Mouse (Mus musculus): ENCODE data around the gene Cd19. TPM values are rescaled to one million over a fixed set of nuclear protein-coding genes. Genes with fewer than 3 reads are reported as not detected.

Gene Cd19
- polyA plus RNA-seq, 2 experiments: 0.18 to 0.19 TPM

DNA sequence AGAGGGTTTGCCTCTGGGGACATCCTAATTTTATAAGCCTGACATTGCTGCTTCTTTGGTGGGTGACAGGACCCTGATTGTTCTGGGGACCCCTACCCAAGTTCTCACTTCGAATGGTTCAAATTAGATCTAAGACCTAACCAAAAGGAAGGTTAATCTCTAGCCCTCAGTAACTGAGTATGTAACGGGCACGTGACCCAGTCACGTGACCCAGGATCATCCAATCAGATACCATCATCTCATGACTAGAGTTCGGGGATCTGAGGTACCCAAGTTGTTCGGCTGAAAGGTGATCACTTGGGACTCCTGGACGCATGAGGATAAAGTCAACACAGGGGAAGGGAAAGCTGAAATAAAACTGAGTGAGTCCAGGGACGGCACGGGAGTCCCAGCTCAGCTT, 41.7 kb downstream of the Cd19 start:
- 87% methylated on average over 9 of the region's 9 CpGs for WGBS
- Histone ChIP-seq H3K4me3 (replicated peaks; ENCODE audit: low read length) (no peak overlapping the region), H3K9me3 (ENCODE audit: control insufficient read depth, low read length) (no peaks in the 10 kb centered on the region), H3K27ac (replicated peaks; ENCODE audit: low read depth, low read length) (no peak overlapping the region), H3K36me3 (ENCODE audit: control insufficient read depth, insufficient read depth, low read length) (peaks cover 50% of the 10 kb centered on the region), H3K9ac (ENCODE audit: low read depth, low read length, severe bottlenecking) (no peak overlapping the region), H3K4me1 (ENCODE audit: control insufficient read depth, insufficient read depth, low read length) (peaks cover 7% of the 10 kb centered on the region), H3K27me3 (ENCODE audit: control insufficient read depth, insufficient read depth, low read length) (no peaks in the 10 kb centered on the region), H3K4me2 (replicated peaks; ENCODE audit: low read depth, low read length, severe bottlenecking) (no peak overlapping the region)
- TF ChIP-seq POLR2A (IDR thresholded peaks at IDR 0.05; ENCODE audit: borderline replicate concordance, extremely low read depth, insufficient read depth, insufficient read length): no peak
- ATAC-seq (ENCODE audit: low FRiP score, low read depth) (no peak), DNase-seq (ENCODE audit: low spot score) (no peak)

DNA sequence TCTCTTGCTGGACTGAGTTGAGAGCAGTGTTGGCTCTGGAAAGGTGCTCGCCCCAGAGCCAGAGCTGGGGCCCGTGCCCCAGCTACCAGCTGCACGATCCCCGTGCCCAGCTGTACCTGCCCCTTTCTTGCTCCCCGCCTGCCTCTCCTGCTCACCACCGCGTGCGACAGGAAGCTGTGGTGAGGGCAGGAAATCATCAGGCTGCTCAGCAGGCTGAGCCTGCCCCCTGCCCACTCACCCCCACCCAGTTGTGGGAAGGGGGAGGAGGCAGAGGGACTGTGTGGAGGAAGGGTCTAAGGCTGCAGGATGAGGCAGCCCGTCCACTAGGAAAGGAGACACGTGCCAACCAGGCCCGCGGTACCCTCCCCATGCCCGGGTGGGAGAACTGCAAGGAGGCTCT, 45.3 kb downstream of the Cd19 start, which contains the start of gene Lat:
TSS of gene Lat (minus strand) at position 178 of the 400 bp plus-strand sequence.
- TF ChIP-seq POLR2A (IDR thresholded peaks at IDR 0.05; ENCODE audit: borderline replicate concordance, extremely low read depth, insufficient read depth, insufficient read length): no peak
- Histone ChIP-seq H3K4me3 (replicated peaks; ENCODE audit: low read length) (no peak within 1 kb of the TSS), H3K27ac (replicated peaks; ENCODE audit: low read depth, low read length) (no peak within 1 kb of the TSS), H3K4me2 (replicated peaks; ENCODE audit: low read depth, low read length, severe bottlenecking) (no peak within 1 kb of the TSS), H3K36me3 (ENCODE audit: control insufficient read depth, insufficient read depth, low read length) (peaks cover 47% of the 10 kb centered on the region), H3K9me3 (ENCODE audit: control insufficient read depth, low read length) (no peaks in the 10 kb centered on the region), H3K27me3 (ENCODE audit: control insufficient read depth, insufficient read depth, low read length) (no peaks in the 10 kb centered on the region), H3K9ac (ENCODE audit: low read depth, low read length, severe bottlenecking) (no peak within 1 kb of the TSS), H3K4me1 (ENCODE audit: control insufficient read depth, insufficient read depth, low read length) (no peaks in the 10 kb centered on the region)
- no peak for DNase-seq (ENCODE audit: low spot score)
- 63% methylated on average over 11 of the region's 13 CpGs for WGBS
- ATAC-seq (ENCODE audit: low FRiP score, low read depth): no peak

DNA sequence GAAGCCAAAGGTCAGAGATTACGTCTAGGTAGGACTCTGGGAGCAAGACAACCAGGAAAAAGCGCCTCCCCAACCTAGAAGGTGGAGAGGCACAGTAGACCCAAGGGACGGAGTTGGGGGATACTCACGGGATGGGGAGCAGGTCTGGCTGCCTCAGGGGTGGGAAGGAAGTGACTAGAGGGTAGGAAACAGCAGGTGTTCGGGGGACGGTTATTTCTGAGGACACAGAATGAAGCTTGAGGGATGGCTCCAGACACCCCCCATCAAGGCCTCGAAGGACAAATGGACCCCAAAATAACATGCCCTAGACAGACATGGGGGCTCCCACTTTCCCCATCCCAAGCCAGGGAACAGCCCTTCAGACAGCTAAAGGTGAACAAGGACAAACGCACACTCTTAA, 46.3 kb downstream of the Cd19 start:
- Histone ChIP-seq H3K9me3 (ENCODE audit: control insufficient read depth, low read length) (no peaks in the 10 kb centered on the region), H3K27ac (replicated peaks; ENCODE audit: low read depth, low read length) (no peak overlapping the region), H3K36me3 (ENCODE audit: control insufficient read depth, insufficient read depth, low read length) (peaks cover 42% of the 10 kb centered on the region), H3K4me3 (replicated peaks; ENCODE audit: low read length) (no peak overlapping the region), H3K27me3 (ENCODE audit: control insufficient read depth, insufficient read depth, low read length) (no peaks in the 10 kb centered on the region), H3K9ac (ENCODE audit: low read depth, low read length, severe bottlenecking) (no peak overlapping the region), H3K4me2 (replicated peaks; ENCODE audit: low read depth, low read length, severe bottlenecking) (no peak overlapping the region), H3K4me1 (ENCODE audit: control insufficient read depth, insufficient read depth, low read length) (no peaks in the 10 kb centered on the region)
- 87% methylated on average over 8 of the region's 8 CpGs for WGBS
- no peak for TF ChIP-seq POLR2A (IDR thresholded peaks at IDR 0.05; ENCODE audit: borderline replicate concordance, extremely low read depth, insufficient read depth, insufficient read length)
- DNase-seq (ENCODE audit: low spot score) (no peak), ATAC-seq (ENCODE audit: low FRiP score, low read depth) (no peak)

DNA sequence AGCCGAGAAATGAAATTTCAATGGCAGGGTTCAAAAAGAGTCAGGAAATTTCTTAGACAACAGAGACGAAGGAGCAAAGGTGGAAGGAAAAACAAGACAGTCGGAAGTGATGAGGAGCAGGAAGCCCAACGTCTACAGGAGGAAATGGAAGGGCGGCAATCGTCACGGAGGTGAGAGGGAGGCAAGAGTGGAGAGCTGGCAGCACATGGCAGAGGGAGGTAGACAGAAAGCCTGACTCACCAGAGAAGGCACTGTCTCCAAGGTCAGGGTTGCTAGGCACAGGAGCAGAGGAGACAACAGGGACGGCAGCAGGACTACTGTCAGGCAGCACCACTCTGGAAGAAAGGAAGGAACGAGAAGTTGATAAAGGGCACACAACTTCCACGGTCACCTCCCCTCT, 47.1 kb downstream of the Cd19 start:
- DNase-seq (ENCODE audit: low spot score) (no peak), ATAC-seq (ENCODE audit: low FRiP score, low read depth) (no peak)
- Histone ChIP-seq H3K9me3 (ENCODE audit: control insufficient read depth, low read length) (no peaks in the 10 kb centered on the region), H3K9ac (ENCODE audit: low read depth, low read length, severe bottlenecking) (no peak overlapping the region), H3K4me2 (replicated peaks; ENCODE audit: low read depth, low read length, severe bottlenecking) (no peak overlapping the region), H3K4me3 (replicated peaks; ENCODE audit: low read length) (no peak overlapping the region), H3K27ac (replicated peaks; ENCODE audit: low read depth, low read length) (no peak overlapping the region), H3K4me1 (ENCODE audit: control insufficient read depth, insufficient read depth, low read length) (no peaks in the 10 kb centered on the region), H3K36me3 (ENCODE audit: control insufficient read depth, insufficient read depth, low read length) (peaks cover 35% of the 10 kb centered on the region), H3K27me3 (ENCODE audit: control insufficient read depth, insufficient read depth, low read length) (no peaks in the 10 kb centered on the region)
- no peak for TF ChIP-seq POLR2A (IDR thresholded peaks at IDR 0.05; ENCODE audit: borderline replicate concordance, extremely low read depth, insufficient read depth, insufficient read length)
- WGBS: 84% methylated on average over 10 of the region's 10 CpGs

DNA sequence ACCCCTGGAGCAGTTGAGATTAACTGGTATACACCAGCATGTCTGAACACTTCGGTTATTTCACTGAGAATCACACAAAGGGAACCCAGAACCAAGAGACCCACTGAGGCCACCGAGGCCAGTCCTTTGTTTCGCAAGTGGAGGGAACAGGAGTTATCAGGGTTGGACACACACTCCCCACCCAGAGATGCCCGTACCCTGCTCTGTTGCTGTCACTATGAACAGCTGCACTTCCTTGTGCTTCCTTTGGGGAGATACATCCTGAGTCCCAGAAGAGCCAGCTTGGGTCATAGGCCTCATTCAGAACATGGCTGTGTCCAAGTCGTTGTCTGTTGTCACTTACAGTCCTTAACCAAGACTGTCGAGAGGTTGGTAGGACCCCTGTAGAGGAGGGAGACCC, 51.7 kb downstream of the Cd19 start:
- Histone ChIP-seq H3K36me3 (ENCODE audit: control insufficient read depth, insufficient read depth, low read length) (0 out of 2 replicates have a peak, but pooled peaks cover 4% of the 10 kb centered on the region), H3K27ac (replicated peaks; ENCODE audit: low read depth, low read length) (no peak overlapping the region), H3K4me2 (replicated peaks; ENCODE audit: low read depth, low read length, severe bottlenecking) (no peak overlapping the region), H3K9ac (ENCODE audit: low read depth, low read length, severe bottlenecking) (no peak overlapping the region), H3K4me1 (ENCODE audit: control insufficient read depth, insufficient read depth, low read length) (no peaks in the 10 kb centered on the region; the same call in 1 of the 2 replicates), H3K9me3 (ENCODE audit: control insufficient read depth, low read length) (no peaks in the 10 kb centered on the region), H3K4me3 (replicated peaks; ENCODE audit: low read length) (no peak overlapping the region), H3K27me3 (ENCODE audit: control insufficient read depth, insufficient read depth, low read length) (no peaks in the 10 kb centered on the region)
- ATAC-seq (ENCODE audit: low FRiP score, low read depth): no peak
- no peak for DNase-seq (ENCODE audit: low spot score)
- WGBS: 82% methylated on average over 6 of the region's 6 CpGs
- TF ChIP-seq POLR2A (IDR thresholded peaks at IDR 0.05; ENCODE audit: borderline replicate concordance, extremely low read depth, insufficient read depth, insufficient read length): no peak

DNA sequence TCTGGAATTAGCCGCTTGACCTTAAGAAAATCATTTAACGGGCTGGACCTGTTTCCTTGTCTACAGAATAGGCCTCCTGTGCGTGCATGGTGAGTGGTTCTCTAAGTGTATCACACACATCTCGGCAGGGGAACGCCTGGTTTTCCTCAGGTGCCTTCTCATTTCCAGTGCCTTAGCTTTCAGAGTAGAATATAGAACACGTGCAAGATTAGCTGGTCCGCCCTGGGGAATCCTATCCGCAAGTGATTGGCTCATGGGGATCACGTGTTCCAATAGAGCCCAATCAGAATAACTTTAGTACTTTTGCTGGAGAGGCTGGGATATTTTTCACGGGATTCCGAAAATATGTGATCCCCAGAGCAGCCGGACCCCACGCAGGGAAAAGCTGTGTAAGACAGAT, 55.6 kb downstream of the Cd19 start:
- 0 out of 2 replicates have a peak overlapping the region, but pooled peaks have one; percentile 4 for H3K4me3 ChIP-seq (replicated peaks; ENCODE audit: low read length)
- H3K27me3 ChIP-seq (ENCODE audit: control insufficient read depth, insufficient read depth, low read length): no peaks in the 10 kb centered on the region
- no peaks in the 10 kb centered on the region for H3K9me3 ChIP-seq (ENCODE audit: control insufficient read depth, low read length)
- 0 out of 2 replicates have a peak, but pooled peaks cover under 1% of the 10 kb centered on the region for H3K36me3 ChIP-seq (ENCODE audit: control insufficient read depth, insufficient read depth, low read length)
- peak; percentile 65; the same call in 1 of the 2 replicates for ATAC-seq (ENCODE audit: low FRiP score, low read depth)
- no peak for TF ChIP-seq POLR2A (IDR thresholded peaks at IDR 0.05; ENCODE audit: borderline replicate concordance, extremely low read depth, insufficient read depth, insufficient read length)
- no peak overlapping the region for H3K27ac ChIP-seq (replicated peaks; ENCODE audit: low read depth, low read length)
- DNase-seq (ENCODE audit: low spot score): peak; percentile 52
- H3K4me1 ChIP-seq (ENCODE audit: control insufficient read depth, insufficient read depth, low read length): no peaks in the 10 kb centered on the region; the same call in 1 of the 2 replicates
- no peak overlapping the region; the same call in 1 of the 2 replicates for H3K4me2 ChIP-seq (replicated peaks; ENCODE audit: low read depth, low read length, severe bottlenecking)
- no peak overlapping the region for H3K9ac ChIP-seq (ENCODE audit: low read depth, low read length, severe bottlenecking)
- 57% methylated on average over 13 of the region's 13 CpGs for WGBS

Small RNA genes within 50 kb of the gene (microRNA-seq; reads per million reads assigned to microRNA genes)
- gene Mir7058: not detected

Other genes with a start within 250 kb of the Cd19 start
- 202 and 291 TPM in 2 replicates for gene Xpo6, start 214.4 kb downstream of the Cd19 start, polyA plus RNA-seq (2012; rRNA removed)
- 63.2 and 65.2 TPM in 2 replicates for gene Xpo6, start 214.4 kb downstream of the Cd19 start, polyA plus RNA-seq (2014; fragmentation: Nextera tagmentation; extraction: Ambion mirVana)
- 47.9 and 68.3 TPM in 2 replicates for gene Sbk1, start 142.3 kb downstream of the Cd19 start, polyA plus RNA-seq (2012; rRNA removed)
- 50.9 and 59.6 TPM in 2 replicates for gene Sbk1, start 142.3 kb downstream of the Cd19 start, polyA plus RNA-seq (2014; fragmentation: Nextera tagmentation; extraction: Ambion mirVana)
- 3.7 and 4.1 TPM in 2 replicates for gene Lat, start 45.3 kb downstream of the Cd19 start, polyA plus RNA-seq (2012; rRNA removed)
- 2.7 and 4.1 TPM in 2 replicates for gene Lat, start 45.3 kb downstream of the Cd19 start, polyA plus RNA-seq (2014; fragmentation: Nextera tagmentation; extraction: Ambion mirVana)
- 158 and 195 TPM in 2 replicates for gene Spns1, start 37.4 kb downstream of the Cd19 start, polyA plus RNA-seq (2012; rRNA removed)
- 47.0 and 51.7 TPM in 2 replicates for gene Spns1, start 37.4 kb downstream of the Cd19 start, polyA plus RNA-seq (2014; fragmentation: Nextera tagmentation; extraction: Ambion mirVana)
- gene Nfatc2ip, start 18.2 kb downstream of the Cd19 start, polyA plus RNA-seq (2012; rRNA removed): 10.2 and 11.9 TPM in 2 replicates
- gene Nfatc2ip, start 18.2 kb downstream of the Cd19 start, polyA plus RNA-seq (2014; fragmentation: Nextera tagmentation; extraction: Ambion mirVana): 3.1 and 3.5 TPM in 2 replicates
- 35.1 and 35.2 TPM in 2 replicates for gene Rabep2, start 13.9 kb upstream of the Cd19 start, polyA plus RNA-seq (2012; rRNA removed)
- gene Rabep2, start 13.9 kb upstream of the Cd19 start, polyA plus RNA-seq (2014; fragmentation: Nextera tagmentation; extraction: Ambion mirVana): 30.7 and 31.2 TPM in 2 replicates
- 89.8 and 106 TPM in 2 replicates for gene Atp2a1, start 48.2 kb upstream of the Cd19 start, polyA plus RNA-seq (2012; rRNA removed)
- gene Atp2a1, start 48.2 kb upstream of the Cd19 start, polyA plus RNA-seq (2014; fragmentation: Nextera tagmentation; extraction: Ambion mirVana): 93.9 and 131 TPM in 2 replicates
- gene Sh2b1, start 60.5 kb upstream of the Cd19 start, polyA plus RNA-seq (2012; rRNA removed): 83.3 and 94.6 TPM in 2 replicates
- gene Sh2b1, start 60.5 kb upstream of the Cd19 start, polyA plus RNA-seq (2014; fragmentation: Nextera tagmentation; extraction: Ambion mirVana): 50.2 and 53.7 TPM in 2 replicates
- 109 and 111 TPM in 2 replicates for gene Tufm, start 72.5 kb upstream of the Cd19 start, polyA plus RNA-seq (2012; rRNA removed)
- 125 TPM in 2 replicates for gene Tufm, start 72.5 kb upstream of the Cd19 start, polyA plus RNA-seq (2014; fragmentation: Nextera tagmentation; extraction: Ambion mirVana)
- 170 and 223 TPM in 2 replicates for gene Atxn2l, start 88.5 kb upstream of the Cd19 start, polyA plus RNA-seq (2012; rRNA removed)
- gene Atxn2l, start 88.5 kb upstream of the Cd19 start, polyA plus RNA-seq (2014; fragmentation: Nextera tagmentation; extraction: Ambion mirVana): 51.4 and 56.2 TPM in 2 replicates
- gene Eif3c, start 151.5 kb upstream of the Cd19 start, polyA plus RNA-seq (2012; rRNA removed): 107 and 115 TPM in 2 replicates
- gene Eif3c, start 151.5 kb upstream of the Cd19 start, polyA plus RNA-seq (2014; fragmentation: Nextera tagmentation; extraction: Ambion mirVana): 169 and 171 TPM in 2 replicates
- 0.96 and 1.0 TPM in 2 replicates for gene Apobr, start 170.1 kb upstream of the Cd19 start, polyA plus RNA-seq (2012; rRNA removed)
- gene Apobr, start 170.1 kb upstream of the Cd19 start, polyA plus RNA-seq (2014; fragmentation: Nextera tagmentation; extraction: Ambion mirVana): 1.1 and 1.5 TPM in 2 replicates
- 55.4 and 81.7 TPM in 2 replicates for gene Cln3, start 170.9 kb upstream of the Cd19 start, polyA plus RNA-seq (2012; rRNA removed)
- gene Cln3, start 170.9 kb upstream of the Cd19 start, polyA plus RNA-seq (2014; fragmentation: Nextera tagmentation; extraction: Ambion mirVana): 34.6 and 35.5 TPM in 2 replicates
- gene Il27, start 180.1 kb upstream of the Cd19 start, polyA plus RNA-seq (2012; rRNA removed): not detected in 2 replicates
- gene Il27, start 180.1 kb upstream of the Cd19 start, polyA plus RNA-seq (2014; fragmentation: Nextera tagmentation; extraction: Ambion mirVana): not detected in 2 replicates
- gene Nupr1, start 216.0 kb upstream of the Cd19 start, polyA plus RNA-seq (2012; rRNA removed): 5.8 and 11.6 TPM in 2 replicates
- 10.9 and 19.2 TPM in 2 replicates for gene Nupr1, start 216.0 kb upstream of the Cd19 start, polyA plus RNA-seq (2014; fragmentation: Nextera tagmentation; extraction: Ambion mirVana)
- gene Sgf29, start 234.4 kb upstream of the Cd19 start, polyA plus RNA-seq (2012; rRNA removed): 49.8 and 61.6 TPM in 2 replicates
- 56.0 and 64.2 TPM in 2 replicates for gene Sgf29, start 234.4 kb upstream of the Cd19 start, polyA plus RNA-seq (2014; fragmentation: Nextera tagmentation; extraction: Ambion mirVana)

Measured in limb, embryonic 14.5 days (tissue).